Mouse (Mus musculus) liver, embryonic 14.5 days (tissue): ENCODE results near the gene Btn1a1.

Experiments
- CTCF ChIP-seq: IDR thresholded peaks from 2 replicates; pipeline ENCODE4 v1.5.1; 2016; ENCODE audit warnings: antibody characterized with exemption, low read depth, control low read depth
- EP300 ChIP-seq: IDR thresholded peaks from 2 replicates; pipeline ENCODE4 v1.6.1; 2016; ENCODE audit warnings: antibody characterized with exemption, low read depth

DNA sequence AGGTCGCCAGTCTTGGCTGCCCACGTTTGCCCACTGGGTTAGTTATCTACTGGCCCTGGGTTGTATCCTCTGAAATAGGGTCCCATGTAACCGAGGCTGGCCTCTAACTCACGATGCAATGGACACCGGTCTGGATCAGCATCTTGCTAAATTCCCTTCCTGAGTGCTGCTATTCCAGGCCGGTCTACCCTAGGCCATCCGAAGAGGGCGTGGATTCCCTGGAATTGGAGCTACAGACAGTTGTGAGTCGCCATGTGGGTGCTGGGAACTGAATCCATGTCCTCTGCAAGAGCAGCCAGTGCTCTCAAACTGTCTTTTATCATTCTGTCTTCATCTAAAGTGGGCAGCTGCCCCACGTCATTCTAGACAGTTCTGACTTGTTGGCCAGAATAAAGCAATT is 25.8 kb downstream of the Btn1a1 start:
- TF ChIP-seq CTCF (no peak), EP300 (no peak)
